Mouse (Mus musculus) right cerebral cortex, postnatal 36 days (tissue): ENCODE results near the gene Fam219a.

Experiments
- DNase-seq, 2 experiments: peaks; one replicate each; pipeline ENCODE4 v3.0.0; 2022; ENCODE audit warnings: low spot score in 2 of 2, mixed read lengths in 1 of 2

The Fam219a gene

DNA sequence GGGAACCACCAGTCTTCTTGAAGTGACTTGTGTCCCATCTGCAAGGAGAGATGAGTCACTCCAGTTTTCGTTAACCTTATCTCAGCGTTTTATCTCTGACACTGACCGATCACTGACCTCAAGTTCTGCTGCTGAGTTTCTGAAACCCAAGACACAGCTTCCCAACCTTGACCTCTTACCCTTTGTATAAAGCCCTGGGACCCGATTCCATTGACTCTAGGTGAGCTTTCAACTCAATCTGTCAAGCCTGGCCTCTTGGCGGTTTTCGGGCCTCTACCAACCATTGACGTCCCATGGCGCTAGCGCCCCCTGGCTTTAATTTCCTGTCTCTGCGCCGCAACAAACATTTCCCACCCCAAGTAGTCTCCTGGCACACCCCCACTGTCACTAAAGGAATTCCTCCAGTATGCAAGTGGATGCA is 64.2 kb downstream of the Fam219a start:
- no peak for DNase-seq

- no peak for DNase-seq
Observed at GRCm38 (mm10) chr4:41504325-41504724, 65.0 kb downstream of the Fam219a start.

- peak; percentile 91 to 93 for DNase-seq
Observed at GRCm38 (mm10) chr4:41502986-41503412, 66.3 kb downstream of the Fam219a start, which contains the start of gene AI464131. Gene AI464131 (minus strand): TSS chr4:41503076.

DNA sequence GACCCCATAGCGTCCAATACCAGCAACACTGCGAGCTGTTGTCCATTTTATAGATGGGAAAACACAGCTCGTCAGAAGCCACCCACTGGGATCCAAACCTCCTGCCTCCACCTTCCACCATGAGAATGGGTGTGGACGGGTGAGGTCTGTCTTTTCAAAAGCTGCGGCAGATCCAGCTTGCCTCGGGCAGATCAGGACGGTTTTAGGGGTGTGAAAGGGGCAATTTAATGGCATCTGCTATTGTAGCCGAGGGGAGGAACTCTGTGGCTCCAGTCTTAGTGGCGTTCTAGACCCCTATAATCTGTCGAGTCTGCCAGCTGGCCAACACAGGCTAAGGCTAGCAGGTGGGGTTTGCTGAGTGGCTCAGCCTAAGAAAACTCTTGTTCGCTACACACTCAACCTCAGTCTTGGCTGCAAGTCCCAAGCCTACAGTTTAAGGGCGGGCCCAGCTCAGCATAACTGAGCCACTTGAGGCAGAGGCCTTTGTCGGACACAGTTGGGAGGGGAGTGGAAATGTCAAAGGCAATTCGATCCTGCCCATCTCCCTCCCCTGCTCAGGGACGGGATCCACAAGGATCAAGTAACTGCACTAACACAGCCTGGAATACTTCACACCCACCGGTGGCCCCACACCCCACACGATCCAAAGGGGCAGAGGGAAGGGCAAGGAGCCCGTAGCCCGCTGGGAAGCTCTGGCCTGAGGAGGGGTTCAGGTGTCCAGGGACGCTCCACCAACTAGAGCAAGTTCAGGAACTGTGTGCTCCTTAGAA is 67.0 kb downstream of the Fam219a start:
- DNase-seq = no peak

GRCm38 (mm10) chr4:41500787-41501186 is 68.6 kb downstream of the Fam219a start:
- DNase-seq = no peak

DNA sequence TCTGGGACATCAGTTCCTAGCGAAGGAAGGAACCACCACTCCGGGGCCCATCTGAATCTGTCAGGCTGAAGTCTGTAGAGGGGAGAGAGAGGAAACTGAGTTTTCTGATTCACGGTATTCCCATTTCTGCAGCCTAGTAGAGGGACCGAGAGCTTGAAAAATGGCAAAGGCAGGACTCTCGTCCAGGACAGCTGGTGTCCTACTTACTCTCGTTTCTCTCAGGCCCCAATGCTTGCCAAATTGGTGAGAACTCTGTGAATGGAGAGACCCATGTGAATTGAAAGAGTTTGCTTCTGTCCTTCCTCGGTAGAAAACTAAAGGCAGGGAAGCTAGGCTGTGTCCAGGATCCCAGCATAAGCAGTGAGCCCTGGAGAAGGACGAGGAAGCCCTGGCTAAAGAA is 69.7 kb downstream of the Fam219a start:
- no peak for DNase-seq

GRCm38 (mm10) chr4:41498921-41499391 is 70.4 kb downstream of the Fam219a start:
- DNase-seq = no peak

- no peak for DNase-seq
Observed at GRCm38 (mm10) chr4:41497995-41498845, 71.1 kb downstream of the Fam219a start.

- DNase-seq = no peak
Observed at GRCm38 (mm10) chr4:41497579-41497978, 71.8 kb downstream of the Fam219a start.

DNA sequence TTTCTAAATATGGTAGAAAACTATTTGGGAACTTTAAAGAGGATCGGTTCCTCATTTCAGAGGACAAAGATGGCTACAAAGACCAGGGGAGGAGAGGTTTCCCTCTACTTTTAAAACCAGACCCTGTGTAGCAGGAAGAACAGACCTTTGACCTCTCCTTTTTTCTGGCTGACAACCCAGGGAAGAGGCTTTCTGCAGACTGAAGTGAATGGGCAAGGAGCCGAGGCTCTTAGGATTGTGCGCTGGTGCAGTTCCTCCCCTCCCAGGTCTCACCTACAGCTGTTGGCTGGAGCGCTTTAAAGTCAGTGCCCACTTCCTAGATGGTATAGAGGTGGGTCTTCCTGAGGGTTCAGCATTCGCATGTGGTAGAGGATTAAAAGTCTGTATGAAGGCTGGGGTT is 72.3 kb downstream of the Fam219a start:
- no peak for DNase-seq

- no peak for DNase-seq
Observed at GRCm38 (mm10) chr4:41495850-41496249, 73.5 kb downstream of the Fam219a start.

- DNase-seq = no peak
Observed at GRCm38 (mm10) chr4:41495076-41495475, 74.3 kb downstream of the Fam219a start.

DNA sequence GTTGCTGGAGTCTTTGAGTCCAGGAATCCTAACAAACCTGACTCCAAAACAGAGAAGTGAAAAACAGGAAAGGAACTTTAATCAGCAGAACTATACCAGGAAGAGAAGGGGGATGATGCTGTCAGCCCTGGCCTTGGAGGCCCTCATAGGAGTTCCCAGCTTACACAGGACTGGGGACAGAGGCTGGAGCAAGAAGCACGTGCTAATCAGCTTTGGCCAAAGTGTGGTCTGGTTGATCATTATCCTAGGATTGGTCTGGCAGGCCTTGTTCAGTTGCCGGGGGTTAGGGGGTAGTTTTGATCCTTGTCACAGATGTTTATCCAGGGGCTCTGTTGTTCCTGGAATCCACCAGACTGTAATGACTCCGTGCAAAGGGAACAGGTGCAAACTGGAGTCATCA is 75.0 kb downstream of the Fam219a start:
- no peak for DNase-seq

GRCm38 (mm10) chr4:41493464-41494116 is 75.7 kb downstream of the Fam219a start:
- no peak for DNase-seq

DNA sequence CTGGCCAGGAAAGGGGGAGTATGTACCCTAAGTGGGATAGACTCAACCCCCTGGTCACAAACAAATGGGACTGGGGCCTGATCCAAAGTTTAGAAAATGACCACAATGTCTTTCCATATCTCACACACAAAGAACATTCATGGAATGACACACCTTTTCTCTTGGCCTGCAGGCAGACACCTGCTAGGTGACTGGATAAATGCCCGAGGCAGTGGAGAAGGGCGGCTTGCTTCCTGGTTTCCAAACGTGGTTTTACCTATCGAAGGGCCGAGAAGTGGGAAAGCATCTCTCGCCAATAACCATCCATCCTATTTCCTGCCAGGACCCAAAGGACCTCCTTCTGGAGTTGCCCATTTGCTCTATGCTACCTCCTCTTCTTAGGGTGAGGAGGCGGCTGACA is 76.4 kb downstream of the Fam219a start:
- DNase-seq = no peak

GRCm38 (mm10) chr4:41481601-41482017 is 87.7 kb downstream of the Fam219a start:
- no peak for DNase-seq

GRCm38 (mm10) chr4:41480254-41480653 is 89.1 kb downstream of the Fam219a start:
- no peak for DNase-seq

- no peak for DNase-seq
Observed at GRCm38 (mm10) chr4:41479456-41479804, 89.9 kb downstream of the Fam219a start.

DNA sequence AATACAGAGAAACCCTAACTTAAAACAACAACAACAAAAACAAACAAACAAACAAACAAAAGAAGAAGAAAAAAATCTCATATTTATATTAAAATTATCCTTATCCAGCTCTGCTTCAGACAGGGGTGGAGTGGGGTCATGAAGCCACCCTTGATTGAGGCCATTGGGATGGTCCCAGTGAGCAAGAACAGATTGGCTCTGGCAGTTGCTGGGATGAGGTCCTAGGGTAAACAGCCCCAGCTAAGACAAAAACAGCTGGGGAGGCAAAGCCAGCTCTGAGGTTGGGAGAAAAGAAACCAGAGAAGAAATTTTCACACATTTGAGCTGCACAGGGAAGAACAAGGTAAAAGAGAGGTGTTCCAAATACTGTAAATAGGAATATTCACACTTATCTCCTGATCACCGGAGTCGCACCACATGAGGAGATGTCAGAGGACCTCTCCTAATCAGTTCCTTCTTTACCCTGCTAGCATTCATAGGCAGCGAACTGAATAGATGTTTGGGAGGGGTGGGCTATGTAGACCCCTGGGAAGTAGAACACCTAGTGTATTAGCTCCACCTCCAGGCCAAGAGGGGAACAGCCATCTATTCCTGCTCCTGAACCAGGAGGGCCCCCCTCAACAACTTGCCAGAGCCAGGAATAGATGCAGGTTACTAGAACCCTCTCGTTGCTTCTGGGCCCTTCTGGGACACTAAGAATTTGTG is 90.4 kb downstream of the Fam219a start:
- no peak for DNase-seq

DNA sequence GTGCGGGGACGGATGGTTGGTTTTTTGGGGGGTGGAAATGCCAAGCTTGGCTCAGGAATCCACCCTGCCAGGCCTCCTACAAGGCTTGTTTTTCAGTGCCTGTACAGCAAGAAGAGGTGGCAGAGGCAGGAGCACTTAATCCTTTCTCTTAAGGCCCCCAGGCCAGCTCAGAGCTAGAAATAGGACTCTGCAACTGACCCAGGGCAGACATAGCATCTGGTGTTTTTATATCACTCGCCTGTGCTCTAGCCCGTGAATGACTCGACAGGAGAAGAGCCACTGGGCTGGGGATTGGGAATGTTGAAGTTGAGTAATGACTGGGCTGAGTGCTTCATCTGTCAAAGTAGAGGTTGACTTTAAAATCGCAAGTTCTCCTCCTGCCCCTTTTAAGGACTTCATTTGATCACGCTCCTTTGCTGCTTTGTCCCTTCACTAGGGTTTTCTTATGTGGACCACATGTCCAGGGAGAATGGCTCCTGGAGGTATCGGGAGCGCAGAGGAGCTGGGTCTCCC is 91.6 kb downstream of the Fam219a start:
- no peak for DNase-seq

- DNase-seq = no peak
Observed at GRCm38 (mm10) chr4:41471384-41471689, 98.0 kb downstream of the Fam219a start.
